Mouse (Mus musculus) left cerebral cortex, postnatal 10 days (tissue): ENCODE results near the gene Hoxd13. TPM values are rescaled to one million over a fixed set of nuclear protein-coding genes. Genes with fewer than 3 reads are reported as not detected.

Experiments used
- DNase-seq, 2 experiments: peaks; one replicate each; pipeline ENCODE4 v3.0.0; 2021 to 2022; ENCODE audit warnings: low spot score in 2 of 2, mixed read lengths in 1 of 2; ENCODE audit errors: extremely low spot score in 1 of 2
- intact Hi-C: fragments of 180-260 bp; cut with DNase I; formaldehyde crosslinking; loops from one replicate; pipeline ENCODE4 v1.15.1; 2025
- total RNA-seq, 2 experiments: library from RNA; stranded (reverse); gene quantifications; 2 replicates each; pipeline ENCODE4 v1.2.3; 2021

Hoxd13 gene
- total RNA-seq, 2 experiments from 2014 or later = not detected

GRCm38 (mm10) chr2:74689574-74690337 is 21.6 kb downstream of the Hoxd13 start:
- no peak for DNase-seq
- intact Hi-C loops = loop anchor here (5.0 kb wide), 1 partner anchor 32 kb away; the partner anchor contains the start of gene Evx2

GRCm38 (mm10) chr2:74690338-74690716 is 22.2 kb downstream of the Hoxd13 start:
- intact Hi-C loops = loop anchor here (5.0 kb wide), 1 partner anchor 33 kb away; the partner anchor contains the start of gene Evx2
- no peak for DNase-seq

- no peak for DNase-seq
- intact Hi-C loops = loop anchor here (5.0 kb wide), 1 partner anchor 34 kb away; the partner anchor contains the start of gene Evx2
These were observed 23.2 kb downstream of the Hoxd13 start, which contains the start of gene Hoxd10 for GRCm38 (mm10) chr2:74691022-74691951. TSS of gene Hoxd10 (plus strand) at chr2:74691924.

- DNase-seq = no peak
- intact Hi-C loops = loop anchor here (5.0 kb wide), 1 partner anchor 35 kb away; the partner anchor contains the start of gene Evx2
These were observed 24.1 kb downstream of the Hoxd13 start for GRCm38 (mm10) chr2:74691995-74692807.

GRCm38 (mm10) chr2:74692808-74693431 is 24.8 kb downstream of the Hoxd13 start:
- intact Hi-C loops = loop anchor here (5.0 kb wide), 1 partner anchor 36 kb away; the partner anchor contains the start of gene Evx2
- no peak for DNase-seq

GRCm38 (mm10) chr2:74693432-74693827 is 25.3 kb downstream of the Hoxd13 start:
- intact Hi-C loops = loop anchor here (5.0 kb wide), 1 partner anchor 36 kb away; the partner anchor contains the start of gene Evx2
- no peak for DNase-seq

GRCm38 (mm10) chr2:74694066-74694465 is 26.0 kb downstream of the Hoxd13 start:
- intact Hi-C loops = loop anchor here (5.0 kb wide), 1 partner anchor 37 kb away; the partner anchor contains the start of gene Evx2
- DNase-seq = no peak

- intact Hi-C loops = no loop called here
- no peak for DNase-seq
These were observed 27.3 kb downstream of the Hoxd13 start for GRCm38 (mm10) chr2:74695383-74695782.

GRCm38 (mm10) chr2:74695813-74696430 is 27.8 kb downstream of the Hoxd13 start:
- no peak for DNase-seq
- intact Hi-C loops = no loop called here

- intact Hi-C loops = no loop called here
These were observed 28.6 kb downstream of the Hoxd13 start for GRCm38 (mm10) chr2:74696442-74697335.

GRCm38 (mm10) chr2:74697567-74698121 is 29.5 kb downstream of the Hoxd13 start, which contains the start of gene Hoxd9:
TSS of gene Hoxd9 (plus strand) at chr2:74697727.
- intact Hi-C loops = no loop called here
- no peak for DNase-seq

More at GRCm38 (mm10) chr2:74696442-74697335, 28.6 kb downstream of the Hoxd13 start:
- no peak for DNase-seq

- DNase-seq = no peak
- intact Hi-C loops = no loop called here
These were observed 30.3 kb downstream of the Hoxd13 start for GRCm38 (mm10) chr2:74698201-74699052.

GRCm38 (mm10) chr2:74699053-74699430 is 30.9 kb downstream of the Hoxd13 start:
- intact Hi-C loops = no loop called here

GRCm38 (mm10) chr2:74699664-74700545 is 31.8 kb downstream of the Hoxd13 start:
- intact Hi-C loops = loop anchor here (5.0 to 10.0 kb wide), 3 partner anchors 437 to 725 kb away; no protein-coding TSS in a partner anchor
- DNase-seq = no peak

More at GRCm38 (mm10) chr2:74699053-74699430, 30.9 kb downstream of the Hoxd13 start:
- no peak for DNase-seq
